Mouse (Mus musculus): ENCODE results near the gene Akirin1. TPM values are rescaled to one million over a fixed set of nuclear protein-coding genes. Genes with fewer than 3 reads are reported as not detected.

Gene Akirin1
- total and polyA plus RNA-seq, 3 experiments, result 27.9 to 52.1 (median 35.6) TPM

DNA sequence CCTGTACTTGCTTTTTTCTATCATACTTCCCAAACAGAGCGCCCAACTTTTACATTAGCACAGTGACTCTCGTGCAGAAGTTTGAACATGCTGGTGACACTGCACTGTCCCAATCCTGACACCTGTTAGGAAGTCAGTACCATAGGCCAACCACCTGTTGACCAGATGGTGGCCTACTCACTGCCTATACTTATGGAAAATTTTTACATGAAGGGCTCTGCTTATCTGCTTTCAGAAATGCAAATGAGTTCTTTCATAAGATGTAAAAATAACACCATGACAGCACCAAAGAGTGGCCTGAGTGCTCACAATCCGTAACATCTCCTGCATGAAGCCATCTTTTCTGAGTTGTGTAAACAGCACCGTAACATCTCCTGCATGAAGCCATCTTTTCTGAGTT, 11.4 kb downstream of the Akirin1 start (continued):
- peak; percentile 81 for TF ChIP-seq BHLHE40 (IDR thresholded peaks at IDR 0.05; ENCODE audit: low read depth, low read length)

- in situ Hi-C loops (cut with MboI; ENCODE audit: low pct_ligation_motif_present, low pct_unique_long_range_greater_than_20kb, low sequenced_read_pairs) (no loop called here), dilution Hi-C loops (cut with MboI; ENCODE audit: extremely low pct_ligation_motif_present, extremely low pct_unique_long_range_greater_than_20kb, low sequenced_read_pairs) (no loop called here)
- Histone ChIP-seq H3K4me1 (ENCODE audit: control insufficient read depth in 1 of 2, insufficient read depth in 2 of 2) (peaks cover 4 to 13% of the 10 kb centered on the region in 2 experiments; a peak in 3 of 4 replicates), H3K4me2 (ENCODE audit: insufficient read depth, low read depth, poor library complexity, severe bottlenecking) (no peak overlapping the region), H3K9ac (ENCODE audit: insufficient read depth, low read depth) (no peak overlapping the region), H3K27me3 (replicated peaks) (no peaks in the 10 kb centered on the region), H3K9me3 (replicated peaks; ENCODE audit: low read length) (no peaks in the 10 kb centered on the region), H3K4me3 (replicated peaks in 1 of 3; ENCODE audit: low read depth in 2 of 3, low read length in 2 of 3, poor library complexity in 1 of 3) (no peak overlapping the region), H3K79me2 (replicated peaks; ENCODE audit: control insufficient read depth, extremely low read depth, insufficient read depth, poor library complexity, severe bottlenecking) (no peaks in the 10 kb centered on the region), H3K36me3 (replicated peaks in 1 of 2; ENCODE audit: control insufficient read depth in 1 of 2, insufficient read depth in 1 of 2, low read length in 1 of 2) (peaks cover 36 to 52% of the 10 kb centered on the region in 2 experiments), H3K27ac (ENCODE audit: insufficient read depth, low read depth) (no peak overlapping the region)
- no peak for TF ChIP-seq NELFE (IDR thresholded peaks at IDR 0.05; ENCODE audit: low read depth, low read length)
- TF ChIP-seq ZC3H11A (IDR thresholded peaks at IDR 0.05; ENCODE audit: low read depth, low read length), result no peak
- no peak for TF ChIP-seq IRF4 (IDR thresholded peaks at IDR 0.05; ENCODE audit: low read depth, low read length)
- TF ChIP-seq ELF1 (IDR thresholded peaks at IDR 0.05; ENCODE audit: low read depth, low read length), result no peak
- no peak for TF ChIP-seq MEF2A (IDR thresholded peaks at IDR 0.05; ENCODE audit: borderline replicate concordance, low read depth, low read length)
- no peak for DNase-seq (ENCODE audit: extremely low read depth)
Observed at GRCm38 (mm10) chr4:123733532-123733931, 16.6 kb downstream of the Akirin1 start.

GRCm38 (mm10) chr4:123732921-123733320, 17.2 kb downstream of the Akirin1 start:
- peaks cover 0 to 6% of the 10 kb centered on the region in 2 experiments; a peak in 1 of 4 replicates for H3K4me1 ChIP-seq (ENCODE audit: control insufficient read depth in 1 of 2, insufficient read depth in 2 of 2)
- in situ Hi-C loops (cut with MboI; ENCODE audit: low pct_ligation_motif_present, low pct_unique_long_range_greater_than_20kb, low sequenced_read_pairs), result no loop called here
- dilution Hi-C loops (cut with MboI; ENCODE audit: extremely low pct_ligation_motif_present, extremely low pct_unique_long_range_greater_than_20kb, low sequenced_read_pairs), result no loop called here
- H3K36me3 ChIP-seq (replicated peaks in 1 of 2; ENCODE audit: control insufficient read depth in 1 of 2, insufficient read depth in 1 of 2, low read length in 1 of 2), result peaks cover 31 to 46% of the 10 kb centered on the region in 2 experiments
- no peak overlapping the region for H3K4me3 ChIP-seq (replicated peaks in 1 of 3; ENCODE audit: low read depth in 2 of 3, low read length in 2 of 3, poor library complexity in 1 of 3)
- H3K9ac ChIP-seq (ENCODE audit: insufficient read depth, low read depth), result no peak overlapping the region
- H3K27me3 ChIP-seq (replicated peaks), result no peaks in the 10 kb centered on the region
- no peak for DNase-seq (ENCODE audit: extremely low read depth)
- H3K27ac ChIP-seq (ENCODE audit: insufficient read depth, low read depth), result no peak overlapping the region
- no peaks in the 10 kb centered on the region for H3K79me2 ChIP-seq (replicated peaks; ENCODE audit: control insufficient read depth, extremely low read depth, insufficient read depth, poor library complexity, severe bottlenecking)
- TF ChIP-seq GABPA (IDR thresholded peaks at IDR 0.05; ENCODE audit: insufficient replicate concordance, low read depth, low read length) (no peak), SIN3A (IDR thresholded peaks at IDR 0.05; ENCODE audit: low read length) (no peak), ZNF384 (IDR thresholded peaks at IDR 0.05; ENCODE audit: low read depth, low read length) (no peak), MYC (IDR thresholded peaks at IDR 0.05; ENCODE audit: low read depth, low read length) (no peak), TBP (conservative IDR thresholded peaks at IDR 0.05; ENCODE audit: low read depth, low read length) (no peak), HCFC1 (IDR thresholded peaks at IDR 0.05; ENCODE audit: low read depth, low read length) (no peak), CTCF (conservative IDR thresholded peaks at IDR 0.05 in 1 of 2, IDR thresholded peaks at IDR 0.05 in 1 of 2; ENCODE audit: low read depth in 2 of 2, low read length in 2 of 2) (no peak), ZKSCAN1 (IDR thresholded peaks at IDR 0.05; ENCODE audit: borderline replicate concordance, low read depth, low read length) (no peak), UBTF (IDR thresholded peaks at IDR 0.05; ENCODE audit: low read depth, low read length) (no peak), POLR2A (IDR thresholded peaks at IDR 0.05; ENCODE audit: low read depth, low read length) (no peak), MAFK (IDR thresholded peaks at IDR 0.05; ENCODE audit: insufficient replicate concordance, low read length) (no peak), CHD2 (IDR thresholded peaks at IDR 0.05; ENCODE audit: low read length) (no peak), TCF12 (IDR thresholded peaks at IDR 0.05; ENCODE audit: low read depth, low read length) (no peak), ETS1 (conservative IDR thresholded peaks at IDR 0.05; ENCODE audit: low read depth, low read length) (no peak), USF1 (IDR thresholded peaks at IDR 0.05; ENCODE audit: low read depth, low read length) (no peak), POLR2AphosphoS2 (IDR thresholded peaks at IDR 0.05; ENCODE audit: low read depth, low read length) (no peak), BHLHE40 (IDR thresholded peaks at IDR 0.05; ENCODE audit: low read depth, low read length) (no peak), CHD1 (IDR thresholded peaks at IDR 0.05; ENCODE audit: low read depth, low read length) (no peak), ELF1 (IDR thresholded peaks at IDR 0.05; ENCODE audit: low read depth, low read length) (no peak)
- no peak overlapping the region for H3K4me2 ChIP-seq (ENCODE audit: insufficient read depth, low read depth, poor library complexity, severe bottlenecking)
- no peaks in the 10 kb centered on the region for H3K9me3 ChIP-seq (replicated peaks; ENCODE audit: low read length)

All from CH12.LX (cell line).